Mouse (Mus musculus) ES-E14 (cell line): ENCODE results near the gene Nek7.

Experiments used
- CHD2 ChIP-seq: IDR thresholded peaks from 2 replicates; pipeline ENCODE4 v1.6.1; 2014; ENCODE audit warnings: mild to moderate bottlenecking, low read depth, low read length, inconsistent platforms
- HCFC1 ChIP-seq: IDR thresholded peaks from 2 replicates; pipeline ENCODE4 v1.6.1; 2012; ENCODE audit warnings: low read length, inconsistent platforms, borderline replicate concordance; ENCODE audit not compliant: insufficient read depth
- MAFK ChIP-seq: IDR thresholded peaks from 2 replicates; pipeline ENCODE4 v1.6.1; 2014; ENCODE audit warnings: mild to moderate bottlenecking, low read depth, low read length, inconsistent platforms; ENCODE audit not compliant: insufficient read depth
- ZC3H11A ChIP-seq: IDR thresholded peaks from 2 replicates; pipeline ENCODE4 v1.6.1; 2012; ENCODE audit warnings: low read depth, mild to moderate bottlenecking, inconsistent platforms, low read length, borderline replicate concordance
- ZNF384 ChIP-seq: IDR thresholded peaks from 2 replicates; pipeline ENCODE4 v1.6.1; 2012; ENCODE audit warnings: low read depth, low read length, inconsistent platforms

GRCm38 (mm10) chr1:138618012-138618354 lies 2.0 kb downstream of the Nek7 start:
- no peak for TF ChIP-seq CHD2
- TF ChIP-seq MAFK = no peak
- no peak for TF ChIP-seq ZC3H11A
- TF ChIP-seq HCFC1 = no peak; the same call in 1 of the 2 replicates
- TF ChIP-seq ZNF384 = no peak
